Mouse (Mus musculus) layer of hippocampus, adult 8-10 months (tissue): ENCODE results near the gene Prdm1. TPM values are rescaled to one million over a fixed set of nuclear protein-coding genes. Genes with fewer than 3 reads are reported as not detected.

Experiments used
- DNase-seq, 2 experiments: peaks; one replicate each; pipeline ENCODE4 v3.0.0; 2022; ENCODE audit warnings: low spot score in 2 of 2
- total RNA-seq, 4 experiments: library from RNA; stranded (reverse); gene quantifications; 2 replicates each; pipeline ENCODE4 v1.2.4; 2022

The Prdm1 gene
- total RNA-seq, 4 experiments from 2014 or later, result 0.41 to 1.6 (median 0.97) TPM

GRCm38 (mm10) chr10:44457791-44458533 is 70.3 kb downstream of the Prdm1 start:
- DNase-seq, result no peak

GRCm38 (mm10) chr10:44456757-44457595 is 71.3 kb downstream of the Prdm1 start:
- no peak for DNase-seq

GRCm38 (mm10) chr10:44454753-44455152 is 73.5 kb downstream of the Prdm1 start:
- DNase-seq, result no peak

GRCm38 (mm10) chr10:44454111-44454510 is 74.2 kb downstream of the Prdm1 start:
- no peak for DNase-seq

- no peak for DNase-seq
Observed at GRCm38 (mm10) chr10:44450835-44451234, 77.5 kb downstream of the Prdm1 start.

GRCm38 (mm10) chr10:44450108-44450507 is 78.2 kb downstream of the Prdm1 start:
- no peak for DNase-seq

GRCm38 (mm10) chr10:44449666-44450065 is 78.6 kb downstream of the Prdm1 start:
- DNase-seq, result no peak

GRCm38 (mm10) chr10:44448165-44448564 is 80.1 kb downstream of the Prdm1 start:
- no peak for DNase-seq

- DNase-seq, result no peak
Observed at GRCm38 (mm10) chr10:44447406-44448139, 80.7 kb downstream of the Prdm1 start.

GRCm38 (mm10) chr10:44447001-44447400 is 81.3 kb downstream of the Prdm1 start:
- no peak for DNase-seq

GRCm38 (mm10) chr10:44444415-44444814 is 83.9 kb downstream of the Prdm1 start:
- no peak for DNase-seq

GRCm38 (mm10) chr10:44443696-44444095 is 84.6 kb downstream of the Prdm1 start:
- DNase-seq, result no peak

- no peak for DNase-seq
Observed at GRCm38 (mm10) chr10:44439732-44440131, 88.6 kb downstream of the Prdm1 start.

- DNase-seq, result no peak
Observed at GRCm38 (mm10) chr10:44437614-44438013, 90.7 kb downstream of the Prdm1 start.

- no peak for DNase-seq
Observed at GRCm38 (mm10) chr10:44435956-44436355, 92.3 kb downstream of the Prdm1 start.

- DNase-seq, result no peak
Observed at GRCm38 (mm10) chr10:44434702-44435181, 93.6 kb downstream of the Prdm1 start.

GRCm38 (mm10) chr10:44432235-44432634 is 96.1 kb downstream of the Prdm1 start:
- DNase-seq, result no peak

GRCm38 (mm10) chr10:44431689-44432088 is 96.6 kb downstream of the Prdm1 start:
- no peak for DNase-seq

GRCm38 (mm10) chr10:44429177-44429888 is 99.0 kb downstream of the Prdm1 start:
- DNase-seq, result no peak

GRCm38 (mm10) chr10:44427891-44428361 is 100.4 kb downstream of the Prdm1 start:
- DNase-seq, result no peak

- DNase-seq, result no peak
Observed at GRCm38 (mm10) chr10:44427426-44427825, 100.9 kb downstream of the Prdm1 start.
